Mouse (Mus musculus) stomach, postnatal 0 days (tissue): ENCODE data around the gene Cadm1. TPM values are rescaled to one million over a fixed set of nuclear protein-coding genes. Genes with fewer than 3 reads are reported as not detected.
A peak's percentile ranks its signal among the peaks of the same experiment; 100 is the strongest.

Experiments used
- ATAC-seq: fragments of 200-750 bp; cut with Nextera tagmentation; 2 replicates; pipeline ENCODE4 v1.8.0; 2017; ENCODE audit not compliant: low FRiP score, low TSS enrichment
- DNase-seq: peaks from one replicate; pipeline ENCODE4 v3.0.0-alpha.2; 2016; ENCODE audit warnings: low spot score
- H3K27ac ChIP-seq: fragments of 300-500 bp; sonication (generic); replicated peaks from 2 replicates; pipeline ENCODE4 v1.5.1; 2014; ENCODE audit warnings: mild to moderate bottlenecking, control low read depth
- H3K27me3 ChIP-seq: fragments of 300-500 bp; sonication (generic); 2 replicates; pipeline ENCODE4 v1.6.1; 2014; ENCODE audit warnings: low read length; ENCODE audit not compliant: control insufficient read depth, insufficient read depth
- H3K36me3 ChIP-seq: fragments of 300-500 bp; sonication (generic); 2 replicates; pipeline ENCODE4 v1.6.1; 2014; ENCODE audit warnings: low read length, mixed read lengths; ENCODE audit not compliant: control insufficient read depth, insufficient read depth
- H3K4me1 ChIP-seq: fragments of 300-500 bp; sonication (generic); replicated peaks from 2 replicates; pipeline ENCODE4 v1.6.1; 2014; ENCODE audit warnings: antibody characterized with exemption; ENCODE audit not compliant: control insufficient read depth, insufficient read depth
- H3K4me2 ChIP-seq: fragments of 300-500 bp; sonication (generic); replicated peaks from 2 replicates; pipeline ENCODE4 v1.6.1; 2014; ENCODE audit warnings: low read depth, mild to moderate bottlenecking, control low read depth, moderate library complexity
- H3K4me3 ChIP-seq: fragments of 300-500 bp; sonication (generic); 2 replicates; pipeline ENCODE4 v1.5.1; 2014; ENCODE audit warnings: low read depth, low read length, control low read depth
- H3K9ac ChIP-seq: fragments of 300-500 bp; sonication (generic); 2 replicates; pipeline ENCODE4 v1.6.1; 2014; ENCODE audit warnings: mild to moderate bottlenecking, low read length, control low read depth, mixed read lengths
- H3K9me3 ChIP-seq: fragments of 300-500 bp; sonication (generic); 2 replicates; pipeline ENCODE4 v1.6.1; 2016; ENCODE audit warnings: low read length; ENCODE audit not compliant: control insufficient read depth
- CTCF ChIP-seq: IDR thresholded peaks from 2 replicates; pipeline ENCODE4 v1.5.1; 2016; ENCODE audit warnings: antibody characterized with exemption, low read depth, mild to moderate bottlenecking, moderate library complexity
- EP300 ChIP-seq: optimal IDR thresholded peaks from 2 replicates; pipeline ENCODE3; 2016; ENCODE audit warnings: antibody characterized with exemption
- WGBS: fragments of 180-500 bp; shearing (Covaris S2); extraction: QIAGEN DNeasy Blood & Tissue Kit; methylation state at CpG from one replicate; pipeline ENCODE4 v1.1.7; 2014; 5-methylcytosine and 5-hydroxymethylcytosine counted together
- polyA plus RNA-seq: library from polyadenylated mRNA; unstranded; fragments of >200 nt; fragmentation: Nextera tagmentation; extraction: Ambion mirVana; gene quantifications from 2 replicates; pipeline ENCODE4 v1.2.1, GENCODE M21; 2015

Cadm1 gene
- polyA plus RNA-seq, 1 experiment from 2014 or later: 18.3 TPM

GRCm38 (mm10) chr9:47802527-47802926, 272.6 kb downstream of the Cadm1 start:
- Histone ChIP-seq H3K4me1 (no peaks in the 10 kb centered on the region), H3K4me2 (no peak overlapping the region), H3K4me3 (no peak overlapping the region), H3K9ac (no peak overlapping the region), H3K9me3 (no peaks in the 10 kb centered on the region), H3K27ac (no peak overlapping the region), H3K27me3 (no peaks in the 10 kb centered on the region), H3K36me3 (no peaks in the 10 kb centered on the region)
- ATAC-seq (no peak), DNase-seq (no peak)
- 92% methylated on average over 4 of the region's 4 CpGs for WGBS
- TF ChIP-seq CTCF (no peak), EP300 (no peak)

- H3K27me3 ChIP-seq: no peaks in the 10 kb centered on the region
- no peak overlapping the region for H3K9ac ChIP-seq
- ATAC-seq (no peak), DNase-seq (no peak)
- H3K4me1 ChIP-seq: no peaks in the 10 kb centered on the region
- no peak overlapping the region for H3K4me2 ChIP-seq
- H3K4me3 ChIP-seq: no peak overlapping the region
- 53% methylated on average over 13 of the region's 13 CpGs for WGBS
- H3K36me3 ChIP-seq: no peaks in the 10 kb centered on the region
- no peak overlapping the region for H3K27ac ChIP-seq
- no peaks in the 10 kb centered on the region for H3K9me3 ChIP-seq
- TF ChIP-seq EP300 (no peak), CTCF (no peak)
Observed at GRCm38 (mm10) chr9:47803531-47804105, 273.6 kb downstream of the Cadm1 start.

- Histone ChIP-seq H3K4me2 (no peak overlapping the region), H3K4me3 (no peak overlapping the region), H3K36me3 (no peaks in the 10 kb centered on the region), H3K27ac (no peak overlapping the region), H3K4me1 (no peaks in the 10 kb centered on the region), H3K9ac (no peak overlapping the region), H3K9me3 (no peaks in the 10 kb centered on the region), H3K27me3 (no peaks in the 10 kb centered on the region)
- DNase-seq (no peak), ATAC-seq (no peak)
- TF ChIP-seq CTCF (no peak), EP300 (no peak)
- whole genome bisulfite sequencing: 70% methylated on average over 7 of the region's 7 CpGs
Observed at GRCm38 (mm10) chr9:47805658-47806057, 275.7 kb downstream of the Cadm1 start.

- H3K4me3 ChIP-seq: no peak overlapping the region
- TF ChIP-seq CTCF: no peak
- no peak for TF ChIP-seq EP300
- DNase-seq (no peak), ATAC-seq (no peak)
- H3K27ac ChIP-seq: no peak overlapping the region
- no peaks in the 10 kb centered on the region for H3K9me3 ChIP-seq
- 66% methylated on average over 4 of the region's 4 CpGs for WGBS
- no peaks in the 10 kb centered on the region for H3K27me3 ChIP-seq
- no peak overlapping the region for H3K9ac ChIP-seq
- H3K36me3 ChIP-seq: no peaks in the 10 kb centered on the region
- peaks cover 2% of the 10 kb centered on the region; the same call in 1 of the 2 replicates for H3K4me1 ChIP-seq
- no peak overlapping the region for H3K4me2 ChIP-seq
Observed at GRCm38 (mm10) chr9:47825668-47826067, 295.7 kb downstream of the Cadm1 start.

DNA sequence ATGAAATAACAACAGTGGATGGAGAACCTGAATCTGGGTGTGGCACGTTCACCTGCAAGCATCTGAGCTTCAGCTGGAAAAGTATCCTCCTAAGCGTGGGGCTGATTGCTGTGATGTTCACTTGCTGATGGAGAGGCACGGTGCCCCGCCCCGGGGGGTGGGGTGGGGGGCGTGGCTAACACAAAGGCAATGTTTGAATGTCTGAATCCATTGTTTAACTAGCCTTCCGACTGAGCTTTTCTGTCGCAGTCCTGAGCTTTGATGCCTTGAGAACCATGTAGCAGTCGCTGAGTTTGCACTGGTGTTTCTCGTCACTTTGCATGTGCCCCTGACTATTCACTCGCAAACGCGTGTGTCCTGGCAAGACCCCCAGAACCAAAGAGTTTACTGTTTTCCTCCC, 298.8 kb downstream of the Cadm1 start:
- DNase-seq: peak; percentile 44
- WGBS: 9% methylated on average over 13 of the region's 13 CpGs
- no peak for ATAC-seq
- peak overlapping the region; percentile 36; the same call in 1 of the 2 replicates for H3K4me2 ChIP-seq
- no peaks in the 10 kb centered on the region for H3K9me3 ChIP-seq
- H3K4me3 ChIP-seq: no peak overlapping the region
- H3K4me1 ChIP-seq: peaks cover 2% of the 10 kb centered on the region; the same call in 1 of the 2 replicates
- H3K9ac ChIP-seq: no peak overlapping the region
- H3K36me3 ChIP-seq: no peaks in the 10 kb centered on the region
- no peaks in the 10 kb centered on the region for H3K27me3 ChIP-seq
- TF ChIP-seq EP300: no peak
- no peak for TF ChIP-seq CTCF
- no peak overlapping the region for H3K27ac ChIP-seq

DNA sequence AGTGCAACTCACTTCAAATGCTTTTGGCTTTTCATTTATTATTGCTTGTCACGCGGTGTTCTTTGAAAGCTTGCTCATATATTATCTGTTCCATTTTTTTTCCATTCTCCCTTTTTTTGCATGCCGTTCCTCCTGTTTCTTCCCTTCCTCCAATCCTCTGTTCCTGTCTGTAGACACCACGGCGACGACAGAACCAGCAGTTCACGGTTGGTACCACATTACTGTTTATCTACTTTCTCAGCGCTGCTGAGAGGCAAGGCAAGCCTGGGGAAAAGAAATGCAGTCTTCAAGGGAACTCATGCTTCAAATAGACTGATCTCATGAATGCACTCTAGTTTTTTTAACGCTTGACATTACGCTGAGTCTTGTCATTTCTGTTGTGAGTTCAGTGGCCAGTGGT, 299.2 kb downstream of the Cadm1 start:
- H3K9ac ChIP-seq: no peak overlapping the region
- ATAC-seq (no peak), DNase-seq (no peak)

More for the DNA sequence above, 299.2 kb downstream of the Cadm1 start:
- H3K4me1 ChIP-seq: peaks cover 2% of the 10 kb centered on the region; the same call in 1 of the 2 replicates
- no peaks in the 10 kb centered on the region for H3K27me3 ChIP-seq
- WGBS: 31% methylated on average over 10 of the region's 10 CpGs
- no peak overlapping the region for H3K4me3 ChIP-seq
- no peak overlapping the region for H3K27ac ChIP-seq
- no peaks in the 10 kb centered on the region for H3K9me3 ChIP-seq
- TF ChIP-seq EP300: no peak
- TF ChIP-seq CTCF: no peak
- H3K4me2 ChIP-seq: peak overlapping the region; percentile 36; the same call in 1 of the 2 replicates
- H3K36me3 ChIP-seq: no peaks in the 10 kb centered on the region
